Mouse (Mus musculus) adrenal gland, adult 8-10 months (tissue): ENCODE measurements at regions not wholly inside any gene's neighbourhood (a gene's known extent, or its start where the extent isn't known, plus 50 kb on each side); places are given as distances from the start of the nearest gene placed in this dataset.
"Not testable (repeated sequence)": the region's sequence is repeated elsewhere in the genome, so short reads cannot be mapped to it uniquely, and the experiment has no call there.

Experiments used
- DNase-seq: peaks from one replicate; pipeline ENCODE4 v3.0.0; 2022

GRCm38 (mm10) chr9:115422786-115423185, 112.6 kb upstream of the Stt3b start:
- DNase-seq = no peak

- DNase-seq = no peak
These were observed 116.5 kb upstream of the Stt3b start for GRCm38 (mm10) chr9:115426682-115427081.

- no peak for DNase-seq
These were observed 120.0 kb upstream of the Stt3b start for GRCm38 (mm10) chr9:115430271-115430670.

- DNase-seq = peak; percentile 19
These were observed 124.5 kb upstream of the Stt3b start for GRCm38 (mm10) chr9:115434696-115435095.

- peak; percentile 52 for DNase-seq
These were observed 126.1 kb upstream of the Stt3b start for GRCm38 (mm10) chr9:115436301-115436700.

- DNase-seq = not testable (repeated sequence)
These were observed 128.0 kb upstream of the Stt3b start for GRCm38 (mm10) chr9:115438234-115438633.

- no peak for DNase-seq
These were observed 136.5 kb upstream of the Stt3b start for GRCm38 (mm10) chr9:115446681-115447080.

- no peak for DNase-seq
These were observed 140.6 kb upstream of the Stt3b start for GRCm38 (mm10) chr9:115450741-115451320.

GRCm38 (mm10) chr9:115454771-115455170, 144.6 kb upstream of the Stt3b start:
- DNase-seq = no peak

- DNase-seq = no peak
These were observed 145.9 kb upstream of the Stt3b start for GRCm38 (mm10) chr9:115456121-115456520.

GRCm38 (mm10) chr9:115456638-115457037, 146.4 kb upstream of the Stt3b start:
- DNase-seq = no peak

- DNase-seq = no peak
These were observed 147.9 kb upstream of the Stt3b start for GRCm38 (mm10) chr9:115457889-115458710.

GRCm38 (mm10) chr9:115459075-115459474, 148.9 kb upstream of the Stt3b start:
- DNase-seq = not testable (repeated sequence)

GRCm38 (mm10) chr9:115465326-115465725, 155.1 kb upstream of the Stt3b start:
- DNase-seq = no peak

GRCm38 (mm10) chr9:115468641-115469040, 158.4 kb upstream of the Stt3b start:
- DNase-seq = no peak

- DNase-seq = no peak
These were observed 161.4 kb upstream of the Stt3b start for GRCm38 (mm10) chr9:115471582-115471981.

GRCm38 (mm10) chr9:115473037-115473436, 162.8 kb upstream of the Stt3b start:
- no peak for DNase-seq

GRCm38 (mm10) chr9:115473847-115474246, 163.6 kb upstream of the Stt3b start:
- no peak for DNase-seq

- no peak for DNase-seq
These were observed 164.1 kb upstream of the Stt3b start for GRCm38 (mm10) chr9:115474342-115474741.

GRCm38 (mm10) chr9:115476205-115476604, 166.0 kb upstream of the Stt3b start:
- DNase-seq = no peak

GRCm38 (mm10) chr9:115477556-115478220, 167.5 kb upstream of the Stt3b start:
- DNase-seq = peak; percentile 29

- no peak for DNase-seq
These were observed 168.7 kb upstream of the Stt3b start for GRCm38 (mm10) chr9:115478946-115479345.

- DNase-seq = no peak
These were observed 171.0 kb upstream of the Stt3b start for GRCm38 (mm10) chr9:115481176-115481575.

- DNase-seq = no peak
These were observed 172.8 kb upstream of the Stt3b start for GRCm38 (mm10) chr9:115483024-115483423.
